Mouse (Mus musculus) liver, embryonic 14 days (tissue): ENCODE measurements around the gene Grip1. TPM values are rescaled to one million over a fixed set of nuclear protein-coding genes. Genes with fewer than 3 reads are reported as not detected.

Experiments
- polyA plus RNA-seq: library from polyadenylated mRNA; depleted of rRNA; stranded (reverse); fragments of >200 nt; gene quantifications from 2 replicates; pipeline ENCODE4 v1.2.3, GENCODE M21; 2012; rRNA removed

The Grip1 gene
- polyA plus RNA-seq, result 0.64 and 0.68 TPM in 2 replicates

GRCm38 (mm10) chr10:119453431-119454105, at the start of gene Grip1:
Gene Grip1, plus strand, starts transcription at chr10:119453830.

GRCm38 (mm10) chr10:120112507-120113396, 659.1 kb downstream of the Grip1 start, which contains the start of gene Helb:
Gene Helb, minus strand, starts transcription at chr10:120112987.

Other genes with a start within 250 kb of the Grip1 start
- gene Cand1, start 213.8 kb upstream of the Grip1 start, polyA plus RNA-seq, result 10.9 and 13.5 TPM in 2 replicates